Mouse (Mus musculus) liver, adult 2 months (tissue): Measurements from ENCODE around the gene Wdr46. TPM values are rescaled to one million over a fixed set of nuclear protein-coding genes. Genes with fewer than 3 reads are reported as not detected.

Source experiments
- polyA plus RNA-seq: library from polyadenylated mRNA; depleted of rRNA; stranded (reverse); fragments of >200 nt; gene quantifications from 2 replicates; pipeline ENCODE4 v1.2.3, GENCODE M21; 2012; rRNA removed
- total RNA-seq: library from RNA; depleted of rRNA; stranded (reverse); fragments of >200 nt; gene quantifications from 2 replicates; pipeline ENCODE4 v1.2.3, GENCODE M21; 2014; rRNA removed

Wdr46 gene
- total and polyA plus RNA-seq, 2 experiments: 9.3 to 16.4 TPM

Other genes starting within 250 kb of the Wdr46 start
Only the 30 nearest of the 31 such genes appear.
- 65.1 and 71.2 TPM in 2 replicates for gene March2, start 222.0 kb upstream of the Wdr46 start, total RNA-seq
- 92.3 and 94.0 TPM in 2 replicates for gene March2, start 222.0 kb upstream of the Wdr46 start, polyA plus RNA-seq
- gene Rab11b, start 180.1 kb upstream of the Wdr46 start, total RNA-seq: 23.3 and 45.2 TPM in 2 replicates
- 168 and 177 TPM in 2 replicates for gene Rab11b, start 180.1 kb upstream of the Wdr46 start, polyA plus RNA-seq
- gene Angptl4, start 158.8 kb upstream of the Wdr46 start, total RNA-seq: 129 and 142 TPM in 2 replicates
- 28.1 and 49.5 TPM in 2 replicates for gene Angptl4, start 158.8 kb upstream of the Wdr46 start, polyA plus RNA-seq
- gene Kank3, start 130.1 kb upstream of the Wdr46 start, total RNA-seq: 6.0 and 7.3 TPM in 2 replicates
- 9.5 and 13.4 TPM in 2 replicates for gene Kank3, start 130.1 kb upstream of the Wdr46 start, polyA plus RNA-seq
- gene Rps28, start 116.1 kb upstream of the Wdr46 start, total RNA-seq: 275 and 294 TPM in 2 replicates
- 374 and 500 TPM in 2 replicates for gene Rps28, start 116.1 kb upstream of the Wdr46 start, polyA plus RNA-seq
- gene Ndufa7, start 116.1 kb upstream of the Wdr46 start, total RNA-seq: 214 and 217 TPM in 2 replicates
- gene Ndufa7, start 116.1 kb upstream of the Wdr46 start, polyA plus RNA-seq: 372 and 457 TPM in 2 replicates
- gene Cd320, start 97.6 kb upstream of the Wdr46 start, total RNA-seq: 7.1 and 7.5 TPM in 2 replicates
- gene Cd320, start 97.6 kb upstream of the Wdr46 start, polyA plus RNA-seq: 13.0 and 16.9 TPM in 2 replicates
- not detected in 2 replicates for gene Gm7029, start 66.8 kb upstream of the Wdr46 start, total RNA-seq
- not detected in 2 replicates for gene Gm7029, start 66.8 kb upstream of the Wdr46 start, polyA plus RNA-seq
- gene Kifc1, start 50.0 kb upstream of the Wdr46 start, total RNA-seq: 0.18 and 1.2 TPM in 2 replicates
- gene Kifc1, start 50.0 kb upstream of the Wdr46 start, polyA plus RNA-seq: 0.20 and 0.31 TPM in 2 replicates
- gene Platr17, start 35.5 kb upstream of the Wdr46 start, total RNA-seq: not detected in 2 replicates
- 0.18 TPM in 1 of 2 replicates, not detected in the other for gene Platr17, start 35.5 kb upstream of the Wdr46 start, polyA plus RNA-seq
- 8.3 and 10.2 TPM in 2 replicates for gene Daxx, start 31.2 kb upstream of the Wdr46 start, total RNA-seq
- gene Daxx, start 31.2 kb upstream of the Wdr46 start, polyA plus RNA-seq: 15.8 and 30.8 TPM in 2 replicates
- 47.2 and 58.5 TPM in 2 replicates for gene Tapbp, start 24.8 kb upstream of the Wdr46 start, total RNA-seq
- gene Tapbp, start 24.8 kb upstream of the Wdr46 start, polyA plus RNA-seq: 95.4 and 105 TPM in 2 replicates
- 11.1 and 12.7 TPM in 2 replicates for gene Zbtb22, start 24.8 kb upstream of the Wdr46 start, total RNA-seq
- 23.9 and 30.2 TPM in 2 replicates for gene Zbtb22, start 24.8 kb upstream of the Wdr46 start, polyA plus RNA-seq
- gene Rgl2, start 11.1 kb upstream of the Wdr46 start, total RNA-seq: 9.8 and 10.9 TPM in 2 replicates
- gene Rgl2, start 11.1 kb upstream of the Wdr46 start, polyA plus RNA-seq: 19.4 and 27.7 TPM in 2 replicates
- gene Pfdn6, start 317 bp upstream of the Wdr46 start, total RNA-seq: 37.9 and 40.8 TPM in 2 replicates
- gene Pfdn6, start 317 bp upstream of the Wdr46 start, polyA plus RNA-seq: 15.5 and 21.9 TPM in 2 replicates
- 0.54 and 0.55 TPM in 2 replicates for gene B3galt4, start 10.8 kb downstream of the Wdr46 start, total RNA-seq
- 0.68 and 0.97 TPM in 2 replicates for gene B3galt4, start 10.8 kb downstream of the Wdr46 start, polyA plus RNA-seq
- 10.5 and 10.9 TPM in 2 replicates for gene Vps52, start 15.2 kb downstream of the Wdr46 start, total RNA-seq
- gene Vps52, start 15.2 kb downstream of the Wdr46 start, polyA plus RNA-seq: 31.1 and 40.6 TPM in 2 replicates
- 1,559 and 1,933 TPM in 2 replicates for gene Rps18, start 15.3 kb downstream of the Wdr46 start, total RNA-seq
- 224 and 252 TPM in 2 replicates for gene Rps18, start 15.3 kb downstream of the Wdr46 start, polyA plus RNA-seq
- gene H2-K1, start 59.7 kb downstream of the Wdr46 start, total RNA-seq: 2,105 and 2,348 TPM in 2 replicates
- gene H2-K1, start 59.7 kb downstream of the Wdr46 start, polyA plus RNA-seq: 4,310 and 5,575 TPM in 2 replicates
- gene Ring1, start 84.0 kb downstream of the Wdr46 start, total RNA-seq: 10.0 and 13.7 TPM in 2 replicates
- 29.7 and 33.8 TPM in 2 replicates for gene Ring1, start 84.0 kb downstream of the Wdr46 start, polyA plus RNA-seq
- 76.5 and 80.5 TPM in 2 replicates for gene H2-Ke6, start 87.4 kb downstream of the Wdr46 start, total RNA-seq
- 162 and 167 TPM in 2 replicates for gene H2-Ke6, start 87.4 kb downstream of the Wdr46 start, polyA plus RNA-seq
- gene Slc39a7, start 91.0 kb downstream of the Wdr46 start, total RNA-seq: 51.2 and 54.7 TPM in 2 replicates
- 98.0 and 115 TPM in 2 replicates for gene Slc39a7, start 91.0 kb downstream of the Wdr46 start, polyA plus RNA-seq
- gene Rxrb, start 91.2 kb downstream of the Wdr46 start, total RNA-seq: 13.0 and 17.0 TPM in 2 replicates
- 40.3 and 46.5 TPM in 2 replicates for gene Rxrb, start 91.2 kb downstream of the Wdr46 start, polyA plus RNA-seq
- gene Col11a2, start 98.8 kb downstream of the Wdr46 start, total RNA-seq: 0.18 and 0.74 TPM in 2 replicates
- gene Col11a2, start 98.8 kb downstream of the Wdr46 start, polyA plus RNA-seq: 0.20 and 0.23 TPM in 2 replicates
- gene H2-Oa, start 151.7 kb downstream of the Wdr46 start, total RNA-seq: 0.28 and 0.47 TPM in 2 replicates
- 0.76 and 1.4 TPM in 2 replicates for gene H2-Oa, start 151.7 kb downstream of the Wdr46 start, polyA plus RNA-seq
- 7.1 and 8.5 TPM in 2 replicates for gene H2-DMa, start 178.9 kb downstream of the Wdr46 start, total RNA-seq
- 8.3 and 13.1 TPM in 2 replicates for gene H2-DMa, start 178.9 kb downstream of the Wdr46 start, polyA plus RNA-seq
- gene Brd2, start 182.0 kb downstream of the Wdr46 start, total RNA-seq: 39.0 and 53.2 TPM in 2 replicates
- 55.8 and 76.9 TPM in 2 replicates for gene Brd2, start 182.0 kb downstream of the Wdr46 start, polyA plus RNA-seq
- gene H2-DMb2, start 202.6 kb downstream of the Wdr46 start, total RNA-seq: 0.74 and 1.7 TPM in 2 replicates
- 1.1 and 3.1 TPM in 2 replicates for gene H2-DMb2, start 202.6 kb downstream of the Wdr46 start, polyA plus RNA-seq
- 4.2 and 6.6 TPM in 2 replicates for gene H2-DMb1, start 212.4 kb downstream of the Wdr46 start, total RNA-seq
- 8.3 and 14.5 TPM in 2 replicates for gene H2-DMb1, start 212.4 kb downstream of the Wdr46 start, polyA plus RNA-seq
- 15.1 and 17.3 TPM in 2 replicates for gene Tap1, start 246.9 kb downstream of the Wdr46 start, total RNA-seq
- gene Tap1, start 246.9 kb downstream of the Wdr46 start, polyA plus RNA-seq: 18.8 and 23.5 TPM in 2 replicates